Mouse (Mus musculus) regulatory T cell (primary cell): ENCODE measurements around the gene Tmbim7.
"Not testable (repeated sequence)": the region's sequence is repeated elsewhere in the genome, so short reads cannot be mapped to it uniquely, and the experiment has no call there.

ENCODE experiments used
- in situ Hi-C: fragments of 300-600 bp; cut with MboI, MseI; formaldehyde crosslinking; loops from one replicate; pipeline ENCODE4 v1.15.1; 2025; ENCODE audit warnings: high pct_unique_total_duplicates

Tmbim7 gene

DNA sequence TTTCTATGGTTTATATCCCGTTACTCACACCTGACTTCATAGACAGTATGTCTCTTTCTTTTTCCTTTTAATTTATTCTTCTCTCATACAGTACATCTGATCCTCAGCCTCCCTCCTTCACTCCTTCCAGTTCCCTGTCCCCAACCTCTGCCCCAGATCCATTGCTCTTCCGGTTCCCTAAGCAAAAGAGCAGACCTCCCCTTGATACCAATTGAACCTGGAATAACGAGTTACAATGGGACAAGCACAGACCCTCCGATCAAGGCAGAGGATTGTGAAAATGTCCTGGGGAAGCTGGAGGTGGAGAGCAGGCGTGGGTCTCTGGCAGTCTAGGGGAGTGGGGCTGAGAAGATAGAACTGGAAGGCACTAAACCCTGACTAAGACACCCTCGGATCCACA, at the start of gene Tmbim7:
Tmbim7 (plus strand) TSS at position 301 of the 400 bp plus-strand sequence.
- in situ Hi-C loops, result no loop called here

DNA sequence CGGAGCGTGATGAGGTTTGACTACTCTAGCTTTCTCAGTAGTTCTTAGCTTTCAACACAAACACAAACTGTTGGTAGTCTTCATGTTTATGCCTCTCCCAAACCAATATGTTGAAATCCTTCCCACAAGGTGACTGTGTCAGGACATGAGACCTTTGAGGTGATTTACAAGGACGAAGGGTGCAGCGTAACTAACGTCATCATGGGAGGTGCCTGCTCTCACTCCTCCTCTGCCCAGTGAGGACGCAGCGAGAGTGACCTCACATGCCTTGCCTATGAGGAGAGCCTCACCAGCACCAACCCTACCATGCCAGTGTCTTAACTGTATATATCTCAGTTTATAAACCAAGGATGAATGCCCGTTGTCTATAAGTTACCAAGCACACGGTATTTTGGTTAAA, 43.9 kb upstream of the Tmbim7 start:
- in situ Hi-C loops, result no loop called here

DNA sequence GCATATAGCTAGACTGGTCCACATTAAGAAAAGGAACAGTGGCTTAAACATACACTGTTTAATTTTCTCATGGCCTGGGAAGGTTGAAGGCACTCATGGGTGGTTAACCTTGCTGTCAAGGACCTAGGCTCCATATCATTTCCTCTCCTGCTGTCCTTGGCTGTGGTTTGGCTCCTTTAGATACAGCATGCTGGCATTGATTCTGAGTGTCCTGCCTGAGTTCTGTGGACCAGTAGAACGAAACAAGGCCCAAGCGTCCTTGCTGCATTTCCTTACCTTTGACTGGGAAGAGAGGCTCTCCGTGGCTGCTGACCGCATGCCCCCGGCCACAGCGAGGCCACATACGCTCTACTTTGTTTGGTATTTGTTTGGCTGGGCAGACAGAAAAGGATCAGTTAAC, 41.7 kb upstream of the Tmbim7 start:
- in situ Hi-C loops, result no loop called here

DNA sequence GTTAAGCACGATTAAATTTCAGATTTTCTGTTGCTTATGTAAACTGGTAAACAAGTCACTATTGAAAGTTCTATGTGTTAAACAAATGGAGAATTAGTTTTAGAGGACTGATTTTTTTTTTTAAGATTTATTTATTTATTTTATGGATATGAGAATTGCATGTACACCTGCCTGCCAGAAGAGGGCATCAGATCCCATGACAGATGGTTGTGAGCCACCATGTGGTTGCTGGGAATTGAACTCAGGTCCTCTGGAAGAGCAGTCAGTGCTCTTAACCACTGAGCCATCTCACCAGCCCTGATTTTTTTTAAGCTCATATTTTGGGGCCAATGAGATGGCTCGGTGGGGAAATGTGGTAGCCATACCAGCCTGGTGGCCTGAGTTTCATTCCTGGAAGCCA, 39.1 kb upstream of the Tmbim7 start:
- in situ Hi-C loops, result not testable (repeated sequence)

DNA sequence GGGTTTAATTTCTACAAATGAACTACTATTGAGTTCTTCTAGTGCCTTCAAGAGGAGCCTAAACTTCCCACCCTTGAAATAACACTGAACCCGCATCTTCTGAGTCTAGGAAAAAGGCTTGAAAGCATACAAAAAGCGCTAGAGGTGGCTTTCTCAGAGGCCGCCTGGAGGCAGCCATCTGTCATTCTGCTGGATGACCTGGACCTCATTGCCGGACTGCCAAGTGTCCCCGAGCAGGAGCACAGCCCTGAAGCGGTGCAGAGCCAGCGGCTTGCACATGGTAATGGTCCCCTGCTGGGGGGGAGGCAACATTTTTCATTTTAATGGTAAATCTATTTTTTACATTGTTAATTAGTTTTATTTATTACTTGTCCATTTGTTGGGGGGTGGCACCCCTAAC, 30.5 kb upstream of the Tmbim7 start:
- in situ Hi-C loops, result no loop called here

DNA sequence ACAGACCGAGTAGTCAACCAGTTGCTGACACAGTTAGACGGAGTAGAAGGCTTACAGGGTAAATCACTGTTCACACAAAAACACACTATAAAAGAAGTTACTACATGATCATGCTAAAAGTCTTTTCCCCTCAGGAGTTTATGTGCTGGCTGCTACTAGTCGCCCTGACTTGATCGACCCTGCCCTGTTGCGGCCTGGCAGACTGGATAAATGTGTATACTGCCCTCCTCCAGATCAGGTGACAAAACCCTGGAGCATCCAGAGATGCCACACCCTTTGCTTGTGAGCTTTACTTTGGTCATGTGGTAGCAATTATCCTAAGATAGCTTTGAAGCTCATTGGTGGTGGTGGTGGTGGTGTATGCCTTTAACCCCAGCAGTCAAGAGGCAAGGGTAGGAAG, 20.9 kb upstream of the Tmbim7 start:
- in situ Hi-C loops, result no loop called here

DNA sequence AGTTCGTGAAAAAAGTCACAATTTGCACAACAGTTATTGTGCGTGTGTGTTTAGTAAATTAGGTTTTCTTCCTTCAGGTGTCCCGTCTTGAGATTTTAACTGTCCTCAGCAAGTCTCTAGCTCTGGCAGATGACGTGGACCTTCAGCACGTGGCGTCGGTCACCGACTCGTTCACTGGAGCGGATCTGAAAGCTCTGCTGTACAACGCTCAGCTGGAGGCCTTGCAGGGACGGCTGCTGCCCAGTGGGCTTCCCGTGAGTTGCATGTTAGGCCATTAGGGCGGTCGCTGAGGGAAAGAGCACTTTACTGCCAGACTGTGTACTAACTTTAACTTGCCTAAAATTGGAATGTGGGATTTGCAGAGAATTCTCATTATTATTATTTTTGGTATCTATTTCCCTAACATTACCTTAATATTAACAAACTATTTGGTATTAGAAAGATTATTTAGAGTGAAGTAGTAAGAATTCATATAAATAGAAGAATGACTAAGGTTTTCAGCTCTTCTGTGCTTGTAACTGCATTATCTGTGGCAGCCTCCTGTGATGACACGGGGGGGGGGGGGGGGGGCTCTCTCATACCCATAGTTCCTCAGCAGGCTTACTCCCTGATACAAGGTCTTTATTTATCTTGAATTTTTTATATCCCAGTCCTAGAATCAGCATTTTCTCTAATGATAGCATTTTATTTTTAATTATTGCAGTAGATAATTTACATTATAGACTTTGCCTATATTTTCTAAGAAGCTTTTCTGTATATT, 19.3 kb upstream of the Tmbim7 start:
- in situ Hi-C loops, result no loop called here

DNA sequence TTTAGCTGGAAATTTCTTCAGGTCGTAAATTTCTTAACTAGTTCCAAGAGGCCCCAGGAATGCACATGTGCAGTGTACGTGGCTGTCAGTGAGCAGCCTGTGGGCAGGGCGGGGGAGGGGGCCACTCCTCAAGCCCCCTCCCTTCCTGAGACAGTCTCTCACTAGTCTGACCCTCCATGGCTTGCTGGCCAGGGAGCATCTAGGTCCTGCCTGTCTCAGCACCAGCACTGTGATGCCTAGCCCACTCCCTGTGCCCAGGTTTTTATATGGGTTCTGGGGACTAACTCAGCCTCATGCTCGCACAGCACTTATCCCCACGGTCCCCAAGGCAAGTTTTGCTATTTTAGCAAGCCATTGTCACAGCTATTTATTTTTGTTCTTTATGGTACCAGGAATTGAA, 18.7 kb upstream of the Tmbim7 start:
- in situ Hi-C loops, result no loop called here

DNA sequence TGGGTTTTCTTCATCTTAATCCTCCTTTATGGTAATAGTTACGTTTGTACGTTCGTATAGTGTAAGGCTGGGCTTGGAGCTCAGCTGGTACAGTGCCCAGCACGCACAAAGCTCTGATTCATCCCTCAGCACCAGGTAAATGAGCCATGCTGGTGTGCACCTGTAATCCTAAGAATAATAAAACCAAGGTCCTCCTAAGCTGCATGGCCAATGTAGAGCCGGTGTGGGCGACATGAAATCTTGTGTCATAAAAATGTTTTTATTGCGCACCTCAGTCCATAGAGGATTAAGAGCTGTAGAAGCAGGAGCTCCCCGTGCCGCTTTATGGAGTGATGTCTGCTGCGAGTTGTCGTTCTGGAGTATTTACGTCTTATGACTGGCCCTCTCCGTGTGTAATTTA, 17.7 kb upstream of the Tmbim7 start:
- in situ Hi-C loops, result no loop called here

DNA sequence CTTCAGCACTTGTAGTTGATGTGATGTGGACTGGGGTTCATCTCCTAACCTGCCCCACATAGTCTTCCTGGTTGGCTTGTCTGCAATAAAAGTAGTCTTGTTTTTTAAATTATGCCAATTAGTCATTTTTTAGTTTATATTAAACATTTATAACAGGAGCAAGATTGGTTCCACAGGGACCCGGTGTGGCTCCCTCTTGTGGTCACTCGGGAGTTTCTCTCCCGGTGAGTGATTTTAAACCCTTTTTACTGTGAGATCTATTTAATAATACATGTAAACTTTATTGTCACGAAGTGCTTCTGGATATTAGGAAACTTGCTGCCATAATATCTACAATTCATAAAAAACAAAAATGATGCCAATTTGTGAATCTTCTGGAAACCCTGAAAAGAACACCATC, 17.0 kb upstream of the Tmbim7 start:
- in situ Hi-C loops, result no loop called here

DNA sequence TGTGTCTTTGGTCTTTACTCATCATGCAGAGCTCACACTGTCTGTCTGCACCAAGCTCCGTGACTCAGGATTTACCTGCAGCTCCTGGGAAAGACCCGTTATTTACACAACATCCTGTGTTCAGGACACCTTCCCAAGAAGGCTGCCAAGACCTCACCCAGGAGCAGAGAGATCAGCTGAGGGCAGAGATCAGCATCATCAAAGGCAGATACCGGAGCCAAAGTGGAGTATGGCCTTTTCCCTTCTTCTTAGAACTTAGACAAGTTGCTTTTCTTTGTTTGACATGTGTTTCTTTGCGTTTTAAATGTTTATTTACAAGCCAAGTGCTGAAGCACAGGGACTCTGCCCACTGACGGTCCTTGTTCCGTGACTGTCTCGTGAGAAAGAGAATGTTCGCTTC, 15.7 kb upstream of the Tmbim7 start:
- in situ Hi-C loops, result no loop called here

DNA sequence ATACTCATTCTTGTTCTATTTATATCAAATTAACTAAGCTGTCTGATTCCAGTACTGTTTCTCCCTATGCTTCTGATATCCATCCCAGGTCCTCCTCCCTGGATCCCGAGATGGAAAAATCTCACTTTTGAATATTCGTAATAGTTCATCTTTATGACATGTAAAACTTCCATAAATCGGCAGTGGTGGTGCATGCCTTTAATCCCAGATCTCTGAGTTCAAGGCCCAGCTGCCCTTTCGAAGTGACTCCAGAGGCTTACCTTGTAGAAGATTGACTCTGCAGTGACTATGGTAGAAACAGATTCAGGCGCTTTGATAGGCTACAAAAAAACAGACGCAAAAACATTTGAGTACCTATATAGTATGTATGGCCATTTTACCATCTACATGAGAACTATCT, 6.4 kb upstream of the Tmbim7 start:
- in situ Hi-C loops, result loop anchor here (10.0 kb wide), 1 partner anchor 160 kb away; the partner anchor contains the start of genes Ankib1 and Krit1

DNA sequence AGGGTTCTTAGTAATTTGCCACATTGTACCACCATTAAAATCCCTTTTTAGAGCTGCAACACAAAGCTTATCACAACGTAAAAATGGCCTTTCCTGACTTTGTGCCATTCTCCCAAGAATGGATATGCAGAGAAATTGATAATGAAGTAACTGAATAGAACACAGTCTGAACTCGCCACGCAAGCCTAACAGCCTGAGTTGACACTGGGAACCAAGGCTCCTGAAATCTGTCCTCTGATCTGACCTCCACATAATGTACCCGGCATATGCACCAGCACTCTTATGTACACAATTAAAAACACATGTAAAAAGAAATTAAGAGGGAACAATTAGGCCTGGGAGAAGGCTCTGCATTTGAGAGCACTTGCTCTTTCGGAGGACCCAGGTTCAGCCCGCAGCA, 5.7 kb upstream of the Tmbim7 start:
- in situ Hi-C loops, result loop anchor here (10.0 kb wide), 1 partner anchor 159 kb away; the partner anchor contains the start of genes Ankib1 and Krit1

DNA sequence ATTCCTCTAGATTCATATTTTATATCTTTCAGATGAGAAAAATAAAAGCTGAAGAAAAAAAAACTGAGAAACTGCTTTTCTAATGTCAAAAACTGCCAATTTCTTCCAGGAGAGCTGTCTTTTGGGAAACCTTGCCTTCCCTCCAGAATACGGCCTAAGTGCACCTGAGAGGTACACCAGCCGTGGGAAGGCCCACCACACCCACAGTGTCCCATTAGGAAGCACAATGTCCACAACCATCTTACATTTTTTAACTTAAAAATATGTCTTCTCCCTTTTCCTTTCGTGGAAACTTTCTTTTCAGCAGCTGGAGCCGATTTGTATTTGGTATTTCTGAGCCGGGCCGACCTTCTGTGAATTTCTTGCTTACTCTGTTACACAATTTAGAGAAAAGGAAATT, 4.4 kb upstream of the Tmbim7 start:
- in situ Hi-C loops, result loop anchor here (10.0 kb wide), 1 partner anchor 158 kb away; the partner anchor contains the start of genes Ankib1 and Krit1

DNA sequence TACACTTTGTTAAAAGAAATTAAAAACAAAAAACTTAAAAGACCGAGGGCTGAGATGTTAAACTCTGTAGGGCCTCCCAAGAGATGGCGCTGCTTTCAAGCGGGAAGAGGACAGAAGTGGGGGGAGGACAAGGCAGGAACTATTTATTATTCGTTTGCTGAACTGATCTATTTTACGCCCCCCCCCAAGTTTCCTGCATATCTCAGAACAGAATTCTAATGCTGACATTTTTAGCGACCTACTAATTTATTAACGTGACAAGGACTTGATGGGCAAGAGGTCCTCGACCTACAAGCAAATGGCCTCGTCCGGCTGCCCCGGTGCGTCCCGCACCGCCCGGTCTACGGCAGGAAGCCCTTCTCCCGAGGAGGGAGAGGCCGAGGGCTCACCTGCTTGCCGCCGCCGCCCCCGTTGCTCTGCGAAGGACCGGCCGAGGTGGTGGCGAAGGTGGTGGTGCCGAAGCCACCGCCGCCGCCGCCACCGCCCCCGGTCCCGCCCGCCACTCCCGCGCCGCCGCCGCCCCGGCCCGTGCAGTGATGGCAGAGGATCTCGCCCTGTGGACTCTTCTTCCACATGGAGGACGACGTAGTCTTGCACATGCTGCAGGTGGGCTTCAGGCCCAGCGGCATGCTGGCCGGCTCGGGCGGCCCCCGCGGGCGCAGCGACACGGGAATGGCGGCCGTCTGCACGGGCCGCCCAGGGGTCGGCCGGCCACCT, 3.8 kb upstream of the Tmbim7 start:
- in situ Hi-C loops, result loop anchor here (10.0 kb wide), 1 partner anchor 158 kb away; the partner anchor contains the start of genes Ankib1 and Krit1

DNA sequence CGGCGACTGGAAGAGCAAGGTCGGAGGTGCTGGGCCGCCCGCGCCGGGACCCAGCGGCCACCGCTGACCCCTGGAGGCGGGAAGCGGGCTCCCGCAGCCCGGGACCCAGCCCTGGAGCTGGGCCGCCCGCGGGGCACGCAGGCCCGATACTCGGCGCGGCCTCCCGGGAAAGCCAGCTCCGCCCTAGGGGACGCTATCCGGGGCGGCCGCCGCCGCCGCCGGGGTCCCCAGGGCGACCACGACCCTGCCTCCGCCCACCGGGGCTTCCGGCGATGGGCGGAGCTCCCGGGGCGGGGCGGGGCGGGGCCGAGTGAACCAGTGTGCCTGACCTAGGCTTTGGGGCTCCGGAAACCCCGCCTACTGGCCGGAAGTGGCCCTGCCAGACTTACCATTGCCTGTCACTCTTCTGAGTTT, 3.3 kb upstream of the Tmbim7 start:
- in situ Hi-C loops, result loop anchor here (10.0 kb wide), 1 partner anchor 157 kb away; the partner anchor contains the start of genes Ankib1 and Krit1

DNA sequence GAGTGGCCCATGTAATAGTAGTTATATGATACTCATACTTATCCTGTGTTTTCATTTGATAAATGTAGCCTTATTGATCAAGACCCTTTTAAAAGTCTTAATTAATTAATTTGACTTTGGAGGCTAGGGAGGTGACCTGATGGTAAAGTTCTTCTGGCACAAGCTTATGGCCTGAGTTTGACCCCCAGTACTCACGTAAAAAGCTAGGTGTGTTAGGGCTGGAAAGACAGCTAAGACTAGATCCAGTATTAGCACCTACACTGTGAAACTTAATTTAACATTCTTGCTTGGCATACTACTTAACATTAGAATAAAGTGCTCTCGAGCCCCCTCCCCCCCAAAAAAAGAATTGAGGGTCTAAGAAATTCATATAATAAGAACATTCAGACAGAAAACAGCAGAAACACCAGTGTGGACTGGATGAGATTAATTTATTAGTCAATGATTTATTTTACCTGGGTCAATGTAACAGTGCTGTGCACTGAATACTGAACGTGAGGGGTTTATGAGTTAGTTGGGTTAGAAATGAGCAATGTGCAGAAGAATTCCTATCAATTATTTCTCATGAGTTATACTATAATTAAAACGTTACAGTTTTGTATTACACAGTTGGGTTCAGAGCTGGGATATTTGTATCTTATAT, 2.7 kb upstream of the Tmbim7 start:
- in situ Hi-C loops, result loop anchor here (10.0 kb wide), 1 partner anchor 156 kb away; the partner anchor contains the start of genes Ankib1 and Krit1

DNA sequence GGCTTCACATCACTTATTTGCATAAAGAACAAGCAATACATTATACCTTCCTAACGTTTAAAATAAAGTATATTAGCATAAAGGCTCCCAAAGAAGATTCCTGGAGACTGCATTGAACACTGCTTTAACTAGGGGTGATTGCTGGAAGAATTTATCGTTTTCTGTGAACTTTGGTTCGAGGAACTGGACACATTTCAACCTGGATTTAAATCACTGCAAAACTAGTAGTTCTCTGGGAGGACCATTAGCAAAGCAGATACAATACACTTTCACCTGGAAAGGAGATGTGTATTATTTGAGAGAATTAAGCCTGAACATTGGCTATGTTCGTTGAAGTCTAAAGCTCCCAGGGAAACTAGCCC, 2.2 kb upstream of the Tmbim7 start:
- in situ Hi-C loops, result loop anchor here (10.0 kb wide), 1 partner anchor 156 kb away; the partner anchor contains the start of genes Ankib1 and Krit1

DNA sequence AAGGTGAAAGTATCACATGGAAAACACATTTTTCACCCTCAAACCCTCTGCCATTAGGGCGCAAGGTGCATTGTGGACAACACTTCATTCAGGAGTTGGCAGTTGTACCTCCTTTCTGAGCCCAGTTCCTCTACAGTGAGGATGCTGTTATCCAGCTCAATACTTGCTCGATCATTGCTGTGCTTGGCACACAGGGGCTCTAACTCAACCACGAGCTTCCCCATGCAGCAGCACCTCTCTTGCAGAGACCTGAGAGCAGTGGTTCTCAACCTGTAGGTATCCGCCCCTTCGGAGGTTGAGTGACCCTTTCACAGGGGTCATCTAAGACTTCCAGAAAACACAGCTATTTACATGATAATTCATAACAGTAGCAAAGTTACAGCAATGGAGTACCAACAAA, 640 bp downstream of the Tmbim7 start:
- in situ Hi-C loops, result no loop called here

DNA sequence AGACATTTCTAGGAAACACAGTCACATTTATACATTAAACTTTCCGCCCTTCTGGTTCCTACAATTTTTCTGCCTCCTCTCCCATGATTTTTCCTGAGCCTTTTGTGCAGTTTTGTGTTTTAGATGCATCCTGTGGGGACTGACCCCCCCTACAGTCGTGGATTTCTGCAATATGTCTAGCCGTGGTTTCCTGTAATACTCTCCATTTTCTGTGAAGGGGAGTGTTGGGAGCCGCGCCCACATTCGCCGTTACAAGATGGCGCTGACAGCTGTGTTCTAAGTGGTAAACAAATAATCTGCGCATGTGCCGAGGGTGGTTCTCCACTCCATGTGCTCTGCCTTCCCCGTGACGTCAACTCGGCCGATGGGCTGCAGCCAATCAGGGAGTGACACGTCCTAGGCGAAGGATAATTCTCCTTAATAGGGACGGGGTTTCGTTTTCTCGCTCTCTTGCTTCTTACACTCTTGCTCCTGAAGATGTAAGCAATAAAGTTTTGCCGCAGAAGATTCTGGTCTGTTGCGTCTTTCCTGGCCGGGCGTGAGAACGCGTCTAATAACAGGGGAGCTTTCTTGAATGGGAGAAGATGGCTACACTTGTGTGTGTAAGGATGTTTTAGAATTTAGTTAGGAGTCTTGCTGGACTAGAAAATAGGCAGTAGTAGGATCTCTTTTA, 2.1 kb downstream of the Tmbim7 start:
- in situ Hi-C loops, result not testable (repeated sequence)

DNA sequence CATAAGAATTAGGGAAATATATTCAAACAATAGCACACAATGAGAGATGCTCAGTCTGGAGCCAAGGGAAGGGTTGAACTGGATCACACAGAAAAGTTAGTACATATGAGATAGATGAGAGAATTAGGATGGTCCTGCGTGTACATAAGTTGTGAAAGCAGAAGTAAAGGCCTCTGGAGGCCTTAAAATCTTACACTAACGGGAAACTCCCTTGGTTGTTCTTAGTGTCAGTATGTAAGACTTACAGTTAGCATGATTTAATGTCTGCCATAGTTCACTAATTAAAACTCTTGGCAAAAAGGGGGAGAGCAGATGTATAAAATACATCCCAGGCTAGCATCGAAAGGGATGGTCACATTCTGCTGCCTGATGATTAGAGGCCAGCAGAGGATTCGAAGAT, 2.8 kb downstream of the Tmbim7 start:
- in situ Hi-C loops, result no loop called here

DNA sequence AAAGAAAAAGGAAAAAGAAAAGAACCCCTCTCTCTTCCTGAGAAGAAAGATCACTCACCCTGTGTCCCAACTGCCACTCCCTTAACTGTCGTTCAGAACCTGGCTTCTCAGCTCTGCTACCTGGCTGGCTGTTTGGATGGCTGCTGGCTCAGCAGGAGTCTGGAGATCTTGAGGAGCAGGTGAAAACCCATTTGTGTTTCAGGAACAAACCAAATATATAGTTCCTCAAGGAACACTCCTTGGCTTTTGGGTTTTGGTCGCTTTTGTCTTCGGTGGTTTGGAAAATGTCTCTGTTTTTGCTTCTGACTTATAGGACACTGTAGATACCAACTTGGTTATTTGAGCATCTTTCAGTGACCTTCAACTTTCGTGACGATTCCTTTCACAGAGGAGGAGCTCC, 6.1 kb downstream of the Tmbim7 start, which contains the start of gene Gatad1:
Gatad1 (minus strand) TSS at position 101 of the 400 bp plus-strand sequence.
- in situ Hi-C loops, result no loop called here
